Mouse (Mus musculus) inflammation-experienced regulatory T-cells, adult 6 months (primary cell): ENCODE measurements around the gene P2ry12. TPM values are rescaled to one million over a fixed set of nuclear protein-coding genes. Genes with fewer than 3 reads are reported as not detected.

Source experiments
- ATAC-seq: one replicate; pipeline ENCODE4 v1.8.0; 2017
- polyA plus RNA-seq, 3 experiments: library from polyadenylated mRNA; unstranded; fragments of 100-300 nt; shearing (Covaris generic); gene quantifications; one replicate each; pipeline ENCODE4 v1.2.1; 2017

Gene P2ry12
- polyA plus RNA-seq, 3 experiments from 2014 or later, result 0.31 to 0.44 TPM; not detected in 1

GRCm38 (mm10) chr3:59230912-59231311, 31.8 kb downstream of the P2ry12 start:
- no peak for ATAC-seq

- peak; percentile 60 for ATAC-seq
These were observed 33.7 kb downstream of the P2ry12 start for GRCm38 (mm10) chr3:59228730-59229551.

GRCm38 (mm10) chr3:59227696-59228095, 35.0 kb downstream of the P2ry12 start:
- ATAC-seq, result no peak

- ATAC-seq, result no peak
These were observed 37.3 kb downstream of the P2ry12 start for GRCm38 (mm10) chr3:59225411-59225810.

- ATAC-seq, result no peak
These were observed 40.4 kb downstream of the P2ry12 start for GRCm38 (mm10) chr3:59222303-59222702.

GRCm38 (mm10) chr3:59219326-59219725, 43.3 kb downstream of the P2ry12 start:
- ATAC-seq, result no peak

GRCm38 (mm10) chr3:59217211-59217610, 45.5 kb downstream of the P2ry12 start:
- no peak for ATAC-seq

GRCm38 (mm10) chr3:59212404-59212803, 50.3 kb downstream of the P2ry12 start:
- no peak for ATAC-seq

- no peak for ATAC-seq
These were observed 50.9 kb downstream of the P2ry12 start for GRCm38 (mm10) chr3:59211784-59212183.

GRCm38 (mm10) chr3:59210727-59211126, 51.9 kb downstream of the P2ry12 start, which contains the start of gene P2ry13:
Gene P2ry13, minus strand, starts transcription at chr3:59210882.
- no peak for ATAC-seq

- no peak for ATAC-seq
These were observed 52.6 kb downstream of the P2ry12 start for GRCm38 (mm10) chr3:59210089-59210488.

- ATAC-seq, result peak; percentile 69
These were observed 53.8 kb downstream of the P2ry12 start for GRCm38 (mm10) chr3:59208650-59209548.

- peak; percentile 30 for ATAC-seq
These were observed 56.7 kb downstream of the P2ry12 start for GRCm38 (mm10) chr3:59205941-59206340.

- ATAC-seq, result no peak
These were observed 57.8 kb downstream of the P2ry12 start for GRCm38 (mm10) chr3:59204719-59205503.

- peak; percentile 71 for ATAC-seq
These were observed 58.7 kb downstream of the P2ry12 start for GRCm38 (mm10) chr3:59203802-59204520.

- ATAC-seq, result no peak
These were observed 65.2 kb downstream of the P2ry12 start for GRCm38 (mm10) chr3:59197329-59197948.

GRCm38 (mm10) chr3:59194938-59195337, 67.7 kb downstream of the P2ry12 start, which contains the start of gene Gpr87:
Gene Gpr87, minus strand, starts transcription at chr3:59195104.
- no peak for ATAC-seq

- no peak for ATAC-seq
These were observed 68.6 kb downstream of the P2ry12 start for GRCm38 (mm10) chr3:59194099-59194498.

- no peak for ATAC-seq
These were observed 71.0 kb downstream of the P2ry12 start for GRCm38 (mm10) chr3:59191674-59192073.

- no peak for ATAC-seq
These were observed 75.3 kb downstream of the P2ry12 start for GRCm38 (mm10) chr3:59187336-59187735.

- ATAC-seq, result no peak
These were observed 77.0 kb downstream of the P2ry12 start for GRCm38 (mm10) chr3:59185662-59186061.
